Mouse (Mus musculus) embryonic facial prominence, embryonic 10.5 days (tissue): ENCODE data around the gene Mapk7. TPM values are rescaled to one million over a fixed set of nuclear protein-coding genes. Genes with fewer than 3 reads are reported as not detected.

Source experiments
- DNase-seq: peaks from one replicate; pipeline ENCODE4 v3.0.0-alpha.2; 2017; ENCODE audit warnings: low spot score
- H3K27ac ChIP-seq: fragments of 300-500 bp; sonication (generic); replicated peaks from 2 replicates; pipeline ENCODE4 v1.5.1; 2016; ENCODE audit warnings: mild to moderate bottlenecking
- H3K27me3 ChIP-seq: fragments of 300-500 bp; sonication (generic); replicated peaks from 2 replicates; pipeline ENCODE4 v1.6.1; 2016; ENCODE audit warnings: low read depth, mild to moderate bottlenecking; ENCODE audit not compliant: poor library complexity, severe bottlenecking
- H3K36me3 ChIP-seq: fragments of 300-500 bp; sonication (generic); replicated peaks from 2 replicates; pipeline ENCODE4 v1.6.1; 2016; ENCODE audit warnings: mild to moderate bottlenecking, moderate library complexity
- H3K4me1 ChIP-seq: fragments of 300-500 bp; sonication (generic); 2 replicates; pipeline ENCODE4 v1.6.1; 2016
- H3K4me3 ChIP-seq: fragments of 300-500 bp; sonication (generic); 2 replicates; pipeline ENCODE4 v1.5.1; 2016; ENCODE audit warnings: mild to moderate bottlenecking, moderate library complexity
- H3K9me3 ChIP-seq: fragments of 300-500 bp; sonication (generic); 2 replicates; pipeline ENCODE4 v1.6.1; 2016; ENCODE audit warnings: mild to moderate bottlenecking
- WGBS: fragments of 180-500 bp; shearing (Covaris S2); methylation state at CpG from one replicate; pipeline ENCODE4 v1.1.7; 2016; 5-methylcytosine and 5-hydroxymethylcytosine counted together
- polyA plus RNA-seq: library from polyadenylated mRNA; unstranded; fragments of >200 nt; fragmentation: Nextera tagmentation; extraction: Ambion mirVana; gene quantifications from 2 replicates; pipeline ENCODE4 v1.2.1, GENCODE M21; 2016

Gene Mapk7
- polyA plus RNA-seq, 1 experiment from 2014 or later: 97.4 TPM

DNA sequence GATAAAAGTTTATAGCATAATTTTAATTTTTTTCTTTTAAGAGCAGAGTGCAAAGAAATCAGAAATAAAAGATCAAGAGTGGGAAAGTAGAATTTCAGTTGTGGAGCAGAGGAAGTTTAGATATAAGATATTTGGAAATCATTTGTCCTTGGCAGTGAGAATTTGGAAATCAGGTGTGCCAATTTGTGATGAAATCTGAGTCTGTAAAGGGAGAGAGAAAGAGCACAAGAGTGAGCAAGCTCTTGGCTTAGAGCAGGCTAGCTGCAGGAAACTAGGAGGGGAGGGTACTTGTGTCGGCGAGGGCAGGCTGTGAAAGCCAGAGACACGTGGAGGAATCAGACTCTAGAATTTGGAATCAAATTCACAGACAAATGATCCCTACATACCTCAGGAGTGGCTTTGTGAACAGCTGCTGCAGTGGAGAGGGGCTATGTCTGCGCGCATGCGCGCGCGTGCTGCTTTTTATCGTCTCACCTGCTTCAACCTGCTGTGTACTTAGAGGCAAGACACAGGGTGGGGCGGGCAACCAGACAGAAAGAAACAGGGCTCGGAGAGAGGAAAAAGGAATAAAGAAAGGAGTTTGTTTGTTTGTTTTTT is 17.3 kb downstream of the Mapk7 start:
- 53% methylated on average over 12 of the region's 12 CpGs for WGBS
- peak overlapping the region; percentile 14; the same call in 1 of the 2 replicates for H3K4me3 ChIP-seq
- H3K4me1 ChIP-seq: peaks cover 42% of the 10 kb centered on the region
- no peaks in the 10 kb centered on the region for H3K36me3 ChIP-seq
- DNase-seq: peak; percentile 47
- H3K9me3 ChIP-seq: no peaks in the 10 kb centered on the region
- H3K27ac ChIP-seq: peak overlapping the region; percentile 69
- no peaks in the 10 kb centered on the region for H3K27me3 ChIP-seq

- 71% methylated on average over 4 of the region's 4 CpGs for WGBS
- H3K9me3 ChIP-seq: no peaks in the 10 kb centered on the region
- H3K4me1 ChIP-seq: peaks cover 39% of the 10 kb centered on the region
- no peak overlapping the region for H3K4me3 ChIP-seq
- no peaks in the 10 kb centered on the region for H3K27me3 ChIP-seq
- H3K27ac ChIP-seq: 0 out of 2 replicates have a peak overlapping the region, but pooled peaks have one; percentile 6
- H3K36me3 ChIP-seq: no peaks in the 10 kb centered on the region
- no peak for DNase-seq
Observed at GRCm38 (mm10) chr11:61473630-61474029, 20.6 kb downstream of the Mapk7 start.

DNA sequence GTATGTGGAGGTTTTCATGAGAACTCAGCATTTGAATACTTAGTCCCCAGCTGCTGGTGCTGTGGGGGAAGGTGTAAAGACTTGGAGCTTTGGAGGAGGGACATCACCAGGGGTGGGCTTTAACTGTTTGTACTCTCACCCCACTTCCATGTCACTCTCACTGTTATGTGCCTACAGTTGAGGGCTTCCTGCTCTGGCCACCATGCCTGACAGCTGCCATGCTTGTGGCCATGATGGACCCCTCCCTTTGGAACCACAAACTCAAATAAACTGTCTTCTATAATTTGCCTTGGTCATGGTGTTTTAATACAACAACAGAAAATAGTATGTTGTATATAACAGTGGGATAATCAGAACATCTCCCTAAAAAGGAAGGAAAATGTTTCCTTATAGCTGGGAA is 23.3 kb downstream of the Mapk7 start:
- no peaks in the 10 kb centered on the region for H3K9me3 ChIP-seq
- no peak overlapping the region for H3K4me3 ChIP-seq
- DNase-seq: no peak
- no peaks in the 10 kb centered on the region for H3K36me3 ChIP-seq
- H3K27me3 ChIP-seq: no peaks in the 10 kb centered on the region
- H3K4me1 ChIP-seq: peaks cover 22% of the 10 kb centered on the region
- H3K27ac ChIP-seq: no peak overlapping the region

GRCm38 (mm10) chr11:61469317-61469917 is 24.8 kb downstream of the Mapk7 start:
- Histone ChIP-seq H3K36me3 (no peaks in the 10 kb centered on the region), H3K27ac (peak overlapping the region; percentile 27; the same call in 1 of the 2 replicates)
- 68% methylated on average over 7 of the region's 7 CpGs for WGBS

DNA sequence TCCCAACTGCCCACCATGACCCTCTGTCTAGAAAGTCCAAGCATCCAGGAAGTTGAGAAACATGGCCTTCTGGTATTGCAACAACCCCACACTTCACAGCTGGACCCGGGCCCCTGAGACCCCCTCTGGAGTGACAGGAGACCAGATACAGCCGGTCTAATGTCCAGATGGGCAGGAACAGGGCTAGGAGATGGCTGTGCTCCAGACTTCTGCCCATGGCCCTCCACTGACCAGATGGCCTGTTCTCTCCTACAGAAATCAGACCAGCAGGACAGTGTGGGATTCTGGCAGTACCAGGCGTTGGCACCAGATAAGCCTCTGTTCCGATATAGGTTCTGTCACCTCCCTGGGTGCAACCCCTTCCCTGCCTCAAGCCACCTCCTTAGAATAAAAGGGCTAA is 25.7 kb downstream of the Mapk7 start:
- H3K27ac ChIP-seq: peak overlapping the region; percentile 27; the same call in 1 of the 2 replicates
- peaks cover 19% of the 10 kb centered on the region for H3K4me1 ChIP-seq
- H3K9me3 ChIP-seq: no peaks in the 10 kb centered on the region
- H3K4me3 ChIP-seq: no peak overlapping the region
- no peaks in the 10 kb centered on the region for H3K27me3 ChIP-seq
- DNase-seq: no peak
- WGBS: 84% methylated on average over 4 of the region's 4 CpGs
- H3K36me3 ChIP-seq: no peaks in the 10 kb centered on the region

More at GRCm38 (mm10) chr11:61469317-61469917, 24.8 kb downstream of the Mapk7 start:
- no peak for DNase-seq
- Histone ChIP-seq H3K4me1 (peaks cover 22% of the 10 kb centered on the region), H3K27me3 (no peaks in the 10 kb centered on the region), H3K9me3 (no peaks in the 10 kb centered on the region), H3K4me3 (no peak overlapping the region)

DNA sequence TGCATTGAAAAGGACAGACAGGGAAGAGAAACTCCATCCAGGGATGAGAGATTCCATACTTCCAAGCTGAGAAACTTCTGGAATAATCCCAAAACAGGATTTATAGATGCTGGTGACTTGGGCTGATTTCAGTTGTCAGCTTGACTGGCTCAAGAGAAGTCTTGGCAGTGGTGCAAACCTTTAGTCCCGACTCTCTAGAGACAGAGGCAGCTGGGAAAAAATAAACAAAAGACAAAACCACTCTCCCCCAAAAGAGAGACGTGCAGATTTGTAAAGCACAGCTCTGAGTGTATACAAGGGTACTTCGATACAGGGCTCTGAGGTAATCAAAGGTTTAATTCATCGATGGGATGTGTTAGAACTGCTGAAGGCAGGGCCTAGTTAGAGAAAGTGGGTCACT is 28.8 kb downstream of the Mapk7 start:
- 76% methylated on average over 4 of the region's 4 CpGs for WGBS
- H3K4me1 ChIP-seq: peaks cover 13% of the 10 kb centered on the region
- H3K9me3 ChIP-seq: no peaks in the 10 kb centered on the region
- H3K27me3 ChIP-seq: no peaks in the 10 kb centered on the region
- DNase-seq: no peak
- H3K4me3 ChIP-seq: no peak overlapping the region
- H3K36me3 ChIP-seq: no peaks in the 10 kb centered on the region
- no peak overlapping the region; the same call in 1 of the 2 replicates for H3K27ac ChIP-seq

- Histone ChIP-seq H3K9me3 (no peaks in the 10 kb centered on the region), H3K27ac (no peak overlapping the region), H3K4me3 (no peak overlapping the region), H3K36me3 (no peaks in the 10 kb centered on the region), H3K27me3 (no peaks in the 10 kb centered on the region), H3K4me1 (peaks cover 7% of the 10 kb centered on the region)
- no peak for DNase-seq
- WGBS: 75% methylated on average over 2 of the region's 2 CpGs
Observed at GRCm38 (mm10) chr11:61464071-61464470, 30.1 kb downstream of the Mapk7 start.

- peaks cover 28% of the 10 kb centered on the region for H3K27me3 ChIP-seq
- no peaks in the 10 kb centered on the region for H3K9me3 ChIP-seq
- H3K4me3 ChIP-seq: no peak overlapping the region
- WGBS: 71% methylated on average over 24 of the region's 24 CpGs
- peak overlapping the region; percentile 14 for H3K27ac ChIP-seq
- DNase-seq: no peak
- peaks cover 40% of the 10 kb centered on the region for H3K4me1 ChIP-seq
- no peaks in the 10 kb centered on the region for H3K36me3 ChIP-seq
Observed at GRCm38 (mm10) chr11:61449499-61450292, 44.5 kb downstream of the Mapk7 start.

- WGBS: 89% methylated on average over 9 of the region's 9 CpGs
- Histone ChIP-seq H3K4me3 (no peak overlapping the region), H3K4me1 (peaks cover 33% of the 10 kb centered on the region), H3K9me3 (no peaks in the 10 kb centered on the region), H3K27ac (no peak overlapping the region; the same call in 1 of the 2 replicates), H3K36me3 (no peaks in the 10 kb centered on the region), H3K27me3 (peaks cover 28% of the 10 kb centered on the region)
- no peak for DNase-seq
Observed at GRCm38 (mm10) chr11:61448599-61449225, 45.5 kb downstream of the Mapk7 start.

DNA sequence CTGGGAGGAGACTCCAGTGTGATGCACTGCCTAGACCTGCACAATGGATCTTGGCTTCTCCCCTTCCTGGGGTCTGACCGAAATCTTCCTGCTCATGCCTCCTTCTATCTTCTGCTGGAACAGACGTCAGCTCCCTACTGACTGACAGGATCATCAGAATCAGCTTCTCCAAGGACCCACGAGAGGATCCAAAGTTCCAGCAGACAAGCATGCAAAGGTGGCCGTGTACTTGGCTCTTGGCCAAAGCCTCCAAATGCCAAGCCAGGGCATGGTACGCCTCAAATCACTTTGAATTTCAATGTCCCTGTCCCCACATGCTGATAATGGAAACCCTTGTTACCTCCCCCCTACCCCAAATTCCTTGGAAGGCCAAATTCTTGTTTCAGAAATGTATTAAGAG is 46.2 kb downstream of the Mapk7 start:
- no peak for DNase-seq
- Histone ChIP-seq H3K4me1 (peaks cover 26% of the 10 kb centered on the region), H3K4me3 (no peak overlapping the region), H3K27me3 (peaks cover 22% of the 10 kb centered on the region), H3K36me3 (no peaks in the 10 kb centered on the region), H3K27ac (no peak overlapping the region), H3K9me3 (no peaks in the 10 kb centered on the region)
- WGBS: 80% methylated on average over 5 of the region's 5 CpGs

- Histone ChIP-seq H3K4me1 (peaks cover 21% of the 10 kb centered on the region), H3K27ac (no peak overlapping the region), H3K4me3 (no peak overlapping the region), H3K36me3 (no peaks in the 10 kb centered on the region), H3K27me3 (peaks cover 15% of the 10 kb centered on the region), H3K9me3 (no peaks in the 10 kb centered on the region)
- DNase-seq: no peak
- 90% methylated on average over 8 of the region's 8 CpGs for WGBS
Observed at GRCm38 (mm10) chr11:61447296-61447695, 46.9 kb downstream of the Mapk7 start.

- peaks cover 5% of the 10 kb centered on the region for H3K4me1 ChIP-seq
- no peaks in the 10 kb centered on the region for H3K27me3 ChIP-seq
- no peak overlapping the region for H3K4me3 ChIP-seq
- no peaks in the 10 kb centered on the region for H3K36me3 ChIP-seq
- DNase-seq: no peak
- no peaks in the 10 kb centered on the region for H3K9me3 ChIP-seq
- no peak overlapping the region for H3K27ac ChIP-seq
- WGBS: 90% methylated on average over 6 of the region's 6 CpGs
Observed at GRCm38 (mm10) chr11:61443807-61444206, 50.4 kb downstream of the Mapk7 start.
